Mouse (Mus musculus) gastrocnemius, adult 2 months (tissue): ENCODE measurements around the gene Gins2. TPM values are rescaled to one million over a fixed set of nuclear protein-coding genes. Genes with fewer than 3 reads are reported as not detected.

ENCODE experiments used
- DNase-seq: peaks from one replicate; pipeline ENCODE4 v3.0.0; 2022
- H3K27ac ChIP-seq: fragments of 200-600 bp; 2 replicates; pipeline ENCODE4 v1.8.1; 2022; ENCODE audit warnings: mild to moderate bottlenecking
- H3K4me3 ChIP-seq: fragments of 200-600 bp; 2 replicates; pipeline ENCODE4 v1.8.1; 2022; ENCODE audit warnings: mild to moderate bottlenecking, moderate library complexity
- CTCF ChIP-seq: fragments of 200-600 bp; IDR thresholded peaks from 2 replicates; pipeline ENCODE4 v1.8.1; 2022; ENCODE audit warnings: antibody characterized with exemption, mild to moderate bottlenecking, moderate library complexity
- intact Hi-C: fragments of 180-260 bp; cut with DNase I; formaldehyde crosslinking; loops from one replicate; pipeline ENCODE4 v1.15.1; 2025
- total RNA-seq, 2 experiments: library from RNA; stranded (reverse); gene quantifications; 2 replicates each; pipeline ENCODE4 v1.2.3; 2021

The Gins2 gene
- total RNA-seq, 2 experiments from 2014 or later, result 0.36 to 0.67 TPM

DNA sequence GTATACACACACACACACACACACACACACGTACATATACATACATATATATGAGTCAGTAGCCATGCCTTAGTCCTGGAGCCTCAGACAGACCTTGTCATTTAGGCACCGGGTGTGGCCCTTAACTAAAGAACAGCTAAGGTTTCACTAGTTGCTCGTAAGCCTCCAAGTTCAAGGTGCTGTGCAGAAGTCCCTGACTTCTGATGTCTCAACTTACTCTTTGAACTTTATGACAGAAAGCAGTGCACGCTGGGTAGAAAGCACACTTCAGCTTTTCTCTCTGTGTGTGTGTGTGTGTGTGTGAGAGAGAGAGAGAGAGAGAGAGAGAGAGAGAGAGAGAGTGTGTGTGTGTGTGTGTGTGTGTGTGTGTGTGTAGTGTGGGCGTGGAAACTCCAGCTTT lies 44.9 kb downstream of the Gins2 start:
- no peak for TF ChIP-seq CTCF
- intact Hi-C loops, result no loop called here
- DNase-seq, result no peak
- no peak overlapping the region for H3K4me3 ChIP-seq
- H3K27ac ChIP-seq, result peak overlapping the region; percentile 91

- intact Hi-C loops, result no loop called here
- H3K4me3 ChIP-seq, result peak overlapping the region; percentile 39
- DNase-seq, result peak; percentile 89
- peak overlapping the region; percentile 91 for H3K27ac ChIP-seq
- no peak for TF ChIP-seq CTCF
Measured at GRCm38 (mm10) chr8:120543416-120544055, 45.6 kb downstream of the Gins2 start.

GRCm38 (mm10) chr8:120542995-120543394 lies 46.1 kb downstream of the Gins2 start:
- no peak overlapping the region; the same call in 1 of the 2 replicates for H3K4me3 ChIP-seq
- DNase-seq, result no peak
- intact Hi-C loops, result no loop called here
- TF ChIP-seq CTCF, result no peak
- H3K27ac ChIP-seq, result peak overlapping the region; percentile 91

DNA sequence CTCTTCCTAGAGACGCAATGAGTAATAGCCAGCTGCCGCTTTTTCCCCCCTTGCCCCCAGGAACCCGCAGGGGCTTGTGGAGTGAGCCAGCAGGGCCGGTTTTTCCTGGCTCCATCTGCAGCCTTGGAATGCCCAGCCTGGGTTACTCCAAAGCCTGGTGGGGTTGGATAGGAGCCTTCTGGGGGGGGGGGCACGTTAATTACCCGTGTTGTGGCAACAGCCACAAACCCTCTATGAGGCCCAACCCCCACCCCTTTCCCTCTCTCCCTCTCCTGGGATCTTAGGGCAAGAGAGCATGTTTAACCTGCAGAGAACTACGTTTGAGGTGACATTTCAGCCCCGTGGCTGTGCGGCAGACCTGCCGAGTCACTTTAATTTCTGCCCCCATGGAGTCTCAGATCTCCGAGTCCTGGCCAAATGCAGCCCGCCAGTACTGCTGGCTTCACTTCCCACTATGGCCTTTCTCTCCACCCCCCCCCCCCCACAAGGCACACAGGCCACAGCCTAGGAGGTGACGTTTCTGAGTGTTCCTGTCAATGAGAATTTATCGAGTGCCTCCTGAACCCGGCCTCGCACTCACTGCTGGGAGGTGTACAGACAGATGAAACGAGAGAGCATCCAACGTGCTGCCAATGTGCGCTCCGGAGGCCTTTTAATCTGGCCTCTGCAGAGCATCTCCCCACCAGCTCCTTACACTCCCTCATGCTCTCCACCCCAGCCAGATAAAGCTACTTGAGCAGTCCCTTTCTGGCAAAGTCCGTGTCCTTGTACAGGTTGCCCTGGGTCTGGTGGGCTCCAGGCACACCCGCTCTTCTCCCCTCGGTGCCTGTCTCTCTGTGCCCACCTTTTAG lies 49.1 kb downstream of the Gins2 start:
- Histone ChIP-seq H3K27ac (peak overlapping the region; percentile 97), H3K4me3 (peak overlapping the region; percentile 86)
- peak; percentile 83 for DNase-seq
- intact Hi-C loops, result loop anchor here (5.0 kb wide), 3 partner anchors 38 to 173 kb away; no protein-coding TSS in a partner anchor
- TF ChIP-seq CTCF, result no peak

- peak overlapping the region; percentile 86 for H3K4me3 ChIP-seq
- intact Hi-C loops, result loop anchor here (5.0 kb wide), 3 partner anchors 37 to 172 kb away; no protein-coding TSS in a partner anchor
- peak; percentile 75 for DNase-seq
- H3K27ac ChIP-seq, result peak overlapping the region; percentile 97
- no peak for TF ChIP-seq CTCF
Measured at GRCm38 (mm10) chr8:120539381-120539774, 49.7 kb downstream of the Gins2 start.

- intact Hi-C loops, result loop anchor here (5.0 kb wide), 3 partner anchors 36 to 171 kb away; no protein-coding TSS in a partner anchor
- Histone ChIP-seq H3K4me3 (peak overlapping the region; percentile 86), H3K27ac (peak overlapping the region; percentile 97)
- no peak for TF ChIP-seq CTCF
- DNase-seq, result peak; percentile 95
Measured at GRCm38 (mm10) chr8:120538397-120539240, 50.5 kb downstream of the Gins2 start.

- Histone ChIP-seq H3K27ac (peak overlapping the region; percentile 97), H3K4me3 (peak overlapping the region; percentile 86)
- TF ChIP-seq CTCF, result no peak
- intact Hi-C loops, result loop anchor here (5.0 kb wide), 3 partner anchors 36 to 171 kb away; no protein-coding TSS in a partner anchor
- peak; percentile 84 for DNase-seq
Measured at GRCm38 (mm10) chr8:120537818-120538396, 51.2 kb downstream of the Gins2 start.

GRCm38 (mm10) chr8:120537207-120537817 lies 51.8 kb downstream of the Gins2 start:
- peak; percentile 96 for DNase-seq
- intact Hi-C loops, result loop anchor here (5.0 kb wide), 3 partner anchors 35 to 170 kb away; no protein-coding TSS in a partner anchor
- Histone ChIP-seq H3K4me3 (peak overlapping the region; percentile 86), H3K27ac (peak overlapping the region; percentile 97)
- TF ChIP-seq CTCF, result no peak

DNA sequence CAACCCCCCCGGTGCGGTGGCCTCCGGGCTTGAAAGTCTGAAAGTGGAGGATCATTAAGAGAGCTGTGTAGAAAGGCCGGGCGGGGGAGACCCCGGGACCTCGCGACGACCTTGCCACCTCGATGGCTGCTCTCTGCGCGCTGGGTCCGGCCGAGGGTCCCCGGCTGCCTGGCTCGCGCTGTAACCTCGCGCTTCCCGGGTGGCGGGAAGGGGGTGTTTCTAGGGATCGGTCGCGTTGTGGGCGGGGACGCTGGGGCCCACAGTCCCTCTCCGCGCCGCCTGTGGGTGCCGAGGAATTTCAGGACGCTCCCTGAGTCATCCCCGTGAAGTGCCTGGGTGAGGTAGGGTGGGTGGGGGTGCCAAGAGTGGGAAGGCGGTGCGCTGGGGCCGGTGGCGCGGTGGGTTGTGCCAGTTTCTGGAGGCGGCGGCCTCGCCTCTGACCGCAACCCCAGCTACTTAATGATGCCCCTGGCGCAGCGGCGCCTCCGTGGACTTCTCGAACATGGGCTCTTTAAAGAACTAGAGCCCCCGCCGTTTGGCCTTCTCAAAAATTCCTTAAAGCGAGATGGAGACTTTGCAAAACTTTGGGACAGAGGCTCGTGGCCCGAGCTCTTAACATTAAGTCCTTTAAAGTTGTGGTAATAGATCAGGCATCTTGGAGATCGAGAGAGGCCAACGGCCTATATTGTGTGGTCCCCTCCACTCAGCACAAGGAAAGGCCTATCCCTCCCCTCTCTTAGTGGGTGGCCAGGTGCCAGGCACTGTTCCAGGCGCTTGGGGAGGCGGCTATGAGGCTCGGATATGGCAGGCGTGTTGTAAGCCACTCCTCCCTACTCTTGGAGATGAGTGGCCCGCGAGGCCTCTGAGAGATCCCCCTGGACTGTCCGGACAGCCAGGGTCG lies 52.5 kb downstream of the Gins2 start:
- H3K4me3 ChIP-seq, result peak overlapping the region; percentile 86
- TF ChIP-seq CTCF, result no peak
- DNase-seq, result peak; percentile 68
- H3K27ac ChIP-seq, result peak overlapping the region; percentile 97
- intact Hi-C loops, result loop anchor here (5.0 kb wide), 3 partner anchors 34 to 169 kb away; no protein-coding TSS in a partner anchor

GRCm38 (mm10) chr8:120535452-120536305 lies 53.4 kb downstream of the Gins2 start:
- TF ChIP-seq CTCF, result no peak
- intact Hi-C loops, result loop anchor here (1.0 to 5.0 kb wide), 4 partner anchors 33 to 213 kb away; no protein-coding TSS in a partner anchor
- H3K27ac ChIP-seq, result peak overlapping the region; percentile 97
- peak overlapping the region; percentile 86 for H3K4me3 ChIP-seq
- DNase-seq, result peak; percentile 90
